Mouse (Mus musculus) forebrain, embryonic 11.5 days (tissue): ENCODE measurements at regions not wholly inside any gene's neighbourhood (a gene's known extent, or its start where the extent isn't known, plus 50 kb on each side); places are given as distances from the start of the nearest gene placed in this dataset.

ENCODE experiments used
- ATAC-seq: fragments of 200-750 bp; cut with Nextera tagmentation; replicated peaks from 2 replicates; pipeline ENCODE4 v1.8.0; 2017; ENCODE audit warnings: moderate TSS enrichment; ENCODE audit not compliant: low FRiP score
- DNase-seq: peaks from one replicate; pipeline ENCODE4 v3.0.0-alpha.2; 2017; ENCODE audit warnings: low spot score
- H3K27ac ChIP-seq: fragments of 300-500 bp; sonication (generic); 2 replicates; pipeline ENCODE4 v1.5.1; 2014; ENCODE audit warnings: low read depth, low read length
- H3K27me3 ChIP-seq: fragments of 300-500 bp; sonication (generic); 2 replicates; pipeline ENCODE4 v1.6.1; 2014; ENCODE audit warnings: mild to moderate bottlenecking, low read length, mixed read lengths; ENCODE audit not compliant: control insufficient read depth, insufficient read depth
- H3K36me3 ChIP-seq: fragments of 300-500 bp; sonication (generic); 2 replicates; pipeline ENCODE4 v1.6.1; 2014; ENCODE audit warnings: mild to moderate bottlenecking, low read length, moderate library complexity, mixed read lengths; ENCODE audit not compliant: control insufficient read depth, insufficient read depth
- H3K4me1 ChIP-seq: fragments of 300-500 bp; sonication (generic); replicated peaks from 2 replicates; pipeline ENCODE4 v1.6.1; 2014; ENCODE audit warnings: low read length, mixed read lengths; ENCODE audit not compliant: control insufficient read depth, insufficient read depth
- H3K4me2 ChIP-seq: fragments of 300-500 bp; sonication (generic); 2 replicates; pipeline ENCODE4 v1.6.1; 2014; ENCODE audit warnings: low read depth, mild to moderate bottlenecking, low read length, moderate library complexity, mixed read lengths; ENCODE audit not compliant: severe bottlenecking
- H3K4me3 ChIP-seq: fragments of 300-500 bp; sonication (generic); 2 replicates; pipeline ENCODE4 v1.5.1; 2014; ENCODE audit warnings: low read depth, low read length
- H3K9ac ChIP-seq: fragments of 300-500 bp; sonication (generic); 2 replicates; pipeline ENCODE4 v1.6.1; 2014; ENCODE audit warnings: low read length
- H3K9me3 ChIP-seq: fragments of 300-500 bp; sonication (generic); 2 replicates; pipeline ENCODE4 v1.6.1; 2016; ENCODE audit warnings: low read length, mixed read lengths; ENCODE audit not compliant: control insufficient read depth
- WGBS: fragments of 180-500 bp; shearing (Covaris S2); extraction: QIAGEN DNeasy Blood & Tissue Kit; methylation state at CpG from one replicate; pipeline ENCODE4 v1.1.7; 2014; 5-methylcytosine and 5-hydroxymethylcytosine counted together

DNA sequence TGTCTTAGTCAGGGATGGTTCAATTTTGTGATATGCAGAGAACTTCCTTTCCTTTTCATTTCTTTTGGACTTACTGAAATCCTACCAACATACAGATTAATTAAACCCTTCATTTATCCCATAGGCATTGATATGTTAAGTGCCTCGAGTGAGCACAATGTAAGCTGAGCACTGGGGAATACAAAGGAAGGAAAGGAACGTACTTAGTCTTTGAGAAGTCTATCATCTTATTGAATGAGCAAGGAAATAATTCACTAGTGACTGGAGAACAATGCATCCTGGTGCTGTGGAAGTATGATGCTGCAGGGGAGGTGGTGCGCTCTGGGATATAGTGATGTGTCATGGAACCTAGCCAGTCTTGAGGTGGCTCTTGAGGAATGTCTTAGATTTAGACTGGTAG, 204.9 kb upstream of the Ubash3b start:
- WGBS: 34% methylated on average over 3 of the region's 3 CpGs
- H3K4me1 ChIP-seq: peaks cover 7% of the 10 kb centered on the region
- DNase-seq: no peak
- no peak overlapping the region for H3K9ac ChIP-seq
- no peaks in the 10 kb centered on the region for H3K36me3 ChIP-seq
- H3K27ac ChIP-seq: no peak overlapping the region
- H3K4me2 ChIP-seq: no peak overlapping the region
- H3K9me3 ChIP-seq: no peaks in the 10 kb centered on the region
- ATAC-seq: no peak
- no peaks in the 10 kb centered on the region for H3K27me3 ChIP-seq
- H3K4me3 ChIP-seq: no peak overlapping the region

GRCm38 (mm10) chr9:41365251-41365650, 203.8 kb upstream of the Ubash3b start:
- Histone ChIP-seq H3K27ac (peak overlapping the region; percentile 19; the same call in 1 of the 2 replicates), H3K4me2 (no peak overlapping the region), H3K36me3 (no peaks in the 10 kb centered on the region), H3K4me3 (no peak overlapping the region), H3K9ac (no peak overlapping the region), H3K9me3 (no peaks in the 10 kb centered on the region), H3K4me1 (peaks cover 7% of the 10 kb centered on the region), H3K27me3 (no peaks in the 10 kb centered on the region)
- DNase-seq: no peak
- WGBS: 13% methylated on average over 5 of the region's 5 CpGs
- ATAC-seq: peak; percentile 67

DNA sequence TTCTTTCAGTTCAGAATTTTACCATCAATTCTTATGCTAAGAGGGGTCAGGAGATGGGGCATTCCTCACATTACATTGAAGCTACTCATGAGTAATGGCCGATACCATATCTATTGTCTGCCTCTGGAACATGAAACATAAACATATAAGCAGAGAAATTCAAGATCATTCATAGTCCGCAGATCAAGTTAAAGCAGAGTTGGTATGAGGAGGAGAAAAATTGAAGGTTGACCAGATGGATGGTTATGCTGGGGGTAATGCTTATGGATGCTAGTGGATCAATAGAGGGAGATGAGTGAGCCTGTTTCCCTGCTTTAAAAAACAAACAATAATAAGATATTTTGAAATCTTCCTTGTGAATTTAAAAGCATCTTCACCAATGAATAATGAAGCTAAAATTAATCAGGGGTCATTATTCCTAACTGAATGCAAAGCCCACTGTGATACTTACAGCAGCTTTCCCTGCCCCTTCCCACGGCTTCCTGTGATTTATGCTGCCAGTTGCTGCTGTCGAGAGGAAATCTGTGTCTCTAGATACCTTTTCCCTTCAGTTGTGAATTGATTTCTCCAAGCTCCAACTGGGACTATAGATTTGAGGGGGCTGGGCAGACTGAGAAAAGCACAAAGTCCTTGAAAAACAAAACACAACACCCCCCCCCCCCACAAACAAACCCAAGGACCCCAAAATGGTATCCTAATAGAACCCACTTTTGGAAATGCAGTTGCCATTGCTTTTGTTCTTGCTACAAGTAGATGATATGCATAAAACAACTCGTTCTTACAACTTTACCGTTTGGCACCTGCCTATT, 203.1 kb upstream of the Ubash3b start:
- no peak overlapping the region for H3K4me3 ChIP-seq
- no peak overlapping the region for H3K4me2 ChIP-seq

GRCm38 (mm10) chr9:41360356-41360755, 198.9 kb upstream of the Ubash3b start:
- H3K4me3 ChIP-seq: no peak overlapping the region
- H3K27ac ChIP-seq: no peak overlapping the region
- no peak overlapping the region for H3K9ac ChIP-seq
- no peak for DNase-seq
- H3K36me3 ChIP-seq: no peaks in the 10 kb centered on the region
- ATAC-seq: no peak
- peaks cover 7% of the 10 kb centered on the region for H3K4me1 ChIP-seq
- no peak overlapping the region for H3K4me2 ChIP-seq
- H3K27me3 ChIP-seq: no peaks in the 10 kb centered on the region
- no peaks in the 10 kb centered on the region for H3K9me3 ChIP-seq
- WGBS: 82% methylated on average over 5 of the region's 5 CpGs

More for the DNA sequence above, 203.1 kb upstream of the Ubash3b start:
- 60% methylated on average over 6 of the region's 6 CpGs for WGBS
- Histone ChIP-seq H3K27me3 (no peaks in the 10 kb centered on the region), H3K9me3 (no peaks in the 10 kb centered on the region), H3K4me1 (peaks cover 7% of the 10 kb centered on the region), H3K9ac (no peak overlapping the region), H3K27ac (peak overlapping the region; percentile 19; the same call in 1 of the 2 replicates), H3K36me3 (no peaks in the 10 kb centered on the region)
- DNase-seq (no peak), ATAC-seq (no peak)

DNA sequence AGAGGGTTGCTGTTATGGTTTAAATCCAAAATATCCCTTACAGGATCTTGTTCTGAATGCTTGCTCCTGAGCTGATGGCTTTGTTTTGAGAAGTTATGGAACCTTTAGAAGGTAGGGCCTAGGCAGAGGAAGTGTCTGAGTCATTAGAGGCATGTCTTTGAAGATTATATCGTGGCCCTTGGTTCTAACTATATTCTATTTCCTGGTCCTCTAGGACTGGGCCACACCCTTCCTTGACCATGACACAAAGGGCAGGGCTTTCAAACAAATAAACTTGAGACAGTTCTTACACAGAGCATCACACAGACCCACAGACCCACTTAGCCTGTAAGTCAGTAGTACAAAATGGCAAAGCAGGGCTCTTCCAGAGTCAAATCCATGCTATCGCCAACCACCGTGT, 197.8 kb upstream of the Ubash3b start:
- DNase-seq (no peak), ATAC-seq (no peak)
- Histone ChIP-seq H3K4me3 (no peak overlapping the region), H3K36me3 (no peaks in the 10 kb centered on the region), H3K27me3 (no peaks in the 10 kb centered on the region), H3K27ac (no peak overlapping the region), H3K4me1 (no peaks in the 10 kb centered on the region), H3K9me3 (no peaks in the 10 kb centered on the region), H3K9ac (no peak overlapping the region), H3K4me2 (no peak overlapping the region)
- 93% methylated on average over 3 of the region's 3 CpGs for WGBS

GRCm38 (mm10) chr9:41345338-41345737, 183.8 kb upstream of the Ubash3b start:
- Histone ChIP-seq H3K4me3 (no peak overlapping the region), H3K9me3 (no peaks in the 10 kb centered on the region), H3K27ac (no peak overlapping the region), H3K4me1 (no peaks in the 10 kb centered on the region), H3K27me3 (no peaks in the 10 kb centered on the region), H3K4me2 (no peak overlapping the region), H3K36me3 (no peaks in the 10 kb centered on the region), H3K9ac (no peak overlapping the region)
- no peak for DNase-seq
- no peak for ATAC-seq
- WGBS: 74% methylated on average over 2 of the region's 2 CpGs

DNA sequence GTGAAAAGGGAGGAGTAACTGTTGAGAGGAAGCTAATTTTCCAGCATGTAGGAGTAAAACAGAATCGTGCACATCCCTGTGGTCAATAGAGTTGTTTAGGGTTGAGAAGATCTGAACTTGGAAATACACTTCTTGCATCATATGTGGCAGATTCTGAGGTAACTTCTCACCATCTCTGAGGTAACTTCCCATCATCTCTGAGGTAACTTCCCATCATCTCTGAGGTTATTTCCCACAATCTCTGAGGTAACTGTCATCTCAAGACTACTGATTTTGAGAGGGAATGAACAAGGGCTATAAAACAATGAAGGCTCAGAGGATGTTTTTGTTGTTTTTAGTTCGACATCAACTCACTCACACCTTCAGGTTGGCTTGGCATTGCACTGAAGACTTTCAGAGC, 175.9 kb upstream of the Ubash3b start:
- Histone ChIP-seq H3K9ac (no peak overlapping the region), H3K27ac (no peak overlapping the region), H3K4me1 (peaks cover 14% of the 10 kb centered on the region), H3K9me3 (no peaks in the 10 kb centered on the region), H3K36me3 (no peaks in the 10 kb centered on the region), H3K27me3 (no peaks in the 10 kb centered on the region), H3K4me3 (no peak overlapping the region), H3K4me2 (no peak overlapping the region)
- ATAC-seq (no peak), DNase-seq (no peak)
- 91% methylated on average over 2 of the region's 2 CpGs for WGBS

DNA sequence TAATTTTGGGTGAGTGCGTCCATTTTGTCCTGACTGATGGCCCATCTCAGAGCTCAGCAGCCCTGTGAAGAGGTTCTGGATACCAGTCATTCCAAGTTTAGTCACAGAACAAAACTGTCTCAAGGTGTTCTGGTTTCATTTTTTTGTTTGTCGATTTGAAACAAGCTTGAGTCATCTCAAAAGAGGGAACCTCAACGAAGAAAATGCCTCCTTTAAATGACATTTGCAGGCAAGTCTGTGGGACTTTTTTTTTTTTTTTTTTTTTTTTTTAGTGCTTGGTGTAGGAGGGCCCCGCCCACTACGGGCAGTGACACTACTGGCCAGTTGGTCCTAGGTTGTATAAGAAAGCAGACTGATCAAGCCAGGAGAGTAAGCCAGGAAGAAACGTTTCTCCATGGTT, 175.3 kb upstream of the Ubash3b start:
- H3K9me3 ChIP-seq: no peaks in the 10 kb centered on the region
- no peaks in the 10 kb centered on the region for H3K36me3 ChIP-seq
- no peaks in the 10 kb centered on the region for H3K27me3 ChIP-seq
- no peak overlapping the region for H3K4me3 ChIP-seq
- ATAC-seq (no peak), DNase-seq (no peak)
- H3K4me2 ChIP-seq: no peak overlapping the region
- 85% methylated on average over 6 of the region's 6 CpGs for WGBS
- no peak overlapping the region for H3K9ac ChIP-seq
- peaks cover 14% of the 10 kb centered on the region for H3K4me1 ChIP-seq
- no peak overlapping the region for H3K27ac ChIP-seq
